Mouse (Mus musculus): ENCODE measurements around the gene Ypel5. TPM values are rescaled to one million over a fixed set of nuclear protein-coding genes. Genes with fewer than 3 reads are reported as not detected.

The Ypel5 gene
- total RNA-seq, 1 experiment, result 20.7 TPM

- Histone ChIP-seq H3K36me3 (ENCODE audit: control insufficient read depth, insufficient read depth, low read length, poor library complexity, severe bottlenecking) (no peaks in the 10 kb centered on the region), H3K4me1 (ENCODE audit: control insufficient read depth in 2 of 2, insufficient read depth in 2 of 2, low read length in 2 of 2, poor library complexity in 1 of 2) (no peaks in the 10 kb centered on the region), H3K27ac (ENCODE audit: insufficient read depth, low read depth, low read length, poor library complexity, severe bottlenecking) (peak overlapping the region; percentile 51; the same call in 1 of the 2 replicates), H3K9ac (ENCODE audit: insufficient read depth, low read depth, low read length, poor library complexity, severe bottlenecking) (peak overlapping the region; percentile 88), H3K4me3 (ENCODE audit: insufficient read depth in 1 of 2, low read depth in 1 of 2, low read length in 2 of 2, poor library complexity in 1 of 2, severe bottlenecking in 1 of 2) (peak overlapping the region; percentile 82 to 83), H3K9me3 (ENCODE audit: control insufficient read depth, insufficient read depth, low read depth, low read length) (no peaks in the 10 kb centered on the region)
- peak; percentile 63 for DNase-seq (ENCODE audit: low read depth, low spot score)
- TF ChIP-seq ZC3H11A (IDR thresholded peaks at IDR 0.05; ENCODE audit: borderline replicate concordance, low read depth, low read length) (no peak), MAFK (IDR thresholded peaks at IDR 0.05; ENCODE audit: insufficient read depth, low read depth, low read length) (no peak), CHD2 (IDR thresholded peaks at IDR 0.05; ENCODE audit: low read depth, low read length) (no peak), ZNF384 (IDR thresholded peaks at IDR 0.05; ENCODE audit: low read depth, low read length) (no peak), HCFC1 (IDR thresholded peaks at IDR 0.05; ENCODE audit: borderline replicate concordance, insufficient read depth, low read length) (0 out of 2 replicates have a peak, but pooled peaks have one; percentile 32)
- in situ Hi-C loops (cut with MboI; ENCODE audit: low sequenced_read_pairs in 2 of 2, unreplicated experiment in 2 of 2), result no loop called here
Observed at GRCm38 (mm10) chr17:72837140-72837712, 973 bp downstream of the Ypel5 start.

DNA sequence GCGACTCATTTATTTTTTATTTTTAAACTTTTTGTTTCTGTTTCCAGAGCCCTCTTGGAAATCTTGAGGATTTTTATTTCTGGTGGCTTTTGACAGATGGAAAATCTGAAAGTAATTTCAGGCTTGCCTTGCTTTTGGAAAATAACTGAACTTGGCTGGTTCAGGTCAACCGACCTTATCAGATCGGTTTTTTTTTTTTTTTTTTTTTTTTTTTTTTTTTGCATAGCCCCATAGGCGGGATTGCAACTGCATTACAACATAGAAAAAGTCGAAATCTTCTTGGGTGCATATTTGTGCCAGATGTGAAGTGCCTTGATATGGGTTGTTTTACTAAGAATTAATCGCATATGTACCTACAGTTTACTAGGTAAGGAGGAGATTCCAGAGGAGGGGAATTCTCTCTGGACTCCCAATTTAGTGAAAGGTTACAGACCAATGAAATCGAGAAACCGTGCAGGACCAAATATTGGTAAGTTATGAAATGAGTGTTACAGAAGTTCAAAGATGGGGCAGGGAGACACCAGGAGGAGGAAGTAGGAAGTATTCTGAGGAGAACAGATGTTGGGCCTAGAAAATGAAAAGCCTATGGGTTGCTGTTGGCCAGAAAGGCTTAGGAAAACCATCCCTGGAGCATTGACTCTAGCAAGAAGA lies 1.7 kb downstream of the Ypel5 start:
- Histone ChIP-seq H3K36me3 (ENCODE audit: control insufficient read depth, insufficient read depth, low read length, poor library complexity, severe bottlenecking) (no peaks in the 10 kb centered on the region), H3K27ac (ENCODE audit: insufficient read depth, low read depth, low read length, poor library complexity, severe bottlenecking) (no peak overlapping the region), H3K9ac (ENCODE audit: insufficient read depth, low read depth, low read length, poor library complexity, severe bottlenecking) (peak overlapping the region; percentile 88), H3K4me3 (ENCODE audit: insufficient read depth in 1 of 2, low read depth in 1 of 2, low read length in 2 of 2, poor library complexity in 1 of 2, severe bottlenecking in 1 of 2) (peak overlapping the region; percentile 82 to 83), H3K4me1 (ENCODE audit: control insufficient read depth in 2 of 2, insufficient read depth in 2 of 2, low read length in 2 of 2, poor library complexity in 1 of 2) (no peaks in the 10 kb centered on the region), H3K9me3 (ENCODE audit: control insufficient read depth, insufficient read depth, low read depth, low read length) (no peaks in the 10 kb centered on the region)
- no peak for DNase-seq (ENCODE audit: low read depth, low spot score)
- no peak for TF ChIP-seq CHD2 (IDR thresholded peaks at IDR 0.05; ENCODE audit: low read depth, low read length)
- no peak for TF ChIP-seq MAFK (IDR thresholded peaks at IDR 0.05; ENCODE audit: insufficient read depth, low read depth, low read length)
- peak; percentile 59 for TF ChIP-seq ZNF384 (IDR thresholded peaks at IDR 0.05; ENCODE audit: low read depth, low read length)
- in situ Hi-C loops (cut with MboI; ENCODE audit: low sequenced_read_pairs in 2 of 2, unreplicated experiment in 2 of 2), result no loop called here

DNA sequence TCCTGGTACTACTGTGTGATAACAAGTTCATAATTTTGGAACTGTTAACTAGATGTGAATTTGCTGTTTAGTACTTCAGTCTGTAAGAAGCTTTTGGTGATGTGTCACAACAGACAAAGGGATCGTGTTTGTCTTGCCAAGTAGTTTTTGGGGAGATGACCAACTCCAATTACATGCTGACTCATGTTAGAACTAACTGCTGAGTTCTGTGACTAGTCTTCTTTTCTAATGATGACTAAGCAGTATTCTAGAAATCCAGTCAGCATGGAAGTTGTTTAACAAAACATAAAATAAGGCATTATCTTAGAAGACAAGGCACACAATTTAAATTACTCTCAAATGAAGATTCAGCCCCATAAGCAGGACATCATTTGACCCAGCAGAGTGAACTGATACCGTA lies 2.7 kb downstream of the Ypel5 start:
- no peak overlapping the region for H3K27ac ChIP-seq (ENCODE audit: insufficient read depth, low read depth, low read length, poor library complexity, severe bottlenecking)
- no peak overlapping the region for H3K4me3 ChIP-seq (ENCODE audit: insufficient read depth in 1 of 2, low read depth in 1 of 2, low read length in 2 of 2, poor library complexity in 1 of 2, severe bottlenecking in 1 of 2)
- DNase-seq (ENCODE audit: low read depth, low spot score), result no peak
- H3K9me3 ChIP-seq (ENCODE audit: control insufficient read depth, insufficient read depth, low read depth, low read length), result no peaks in the 10 kb centered on the region
- TF ChIP-seq CHD2 (IDR thresholded peaks at IDR 0.05; ENCODE audit: low read depth, low read length) (no peak), MAFK (IDR thresholded peaks at IDR 0.05; ENCODE audit: insufficient read depth, low read depth, low read length) (peak; percentile 72; the same call in 1 of the 2 replicates), ZC3H11A (IDR thresholded peaks at IDR 0.05; ENCODE audit: borderline replicate concordance, low read depth, low read length) (no peak)
- no peaks in the 10 kb centered on the region for H3K36me3 ChIP-seq (ENCODE audit: control insufficient read depth, insufficient read depth, low read length, poor library complexity, severe bottlenecking)
- no peaks in the 10 kb centered on the region for H3K4me1 ChIP-seq (ENCODE audit: control insufficient read depth in 2 of 2, insufficient read depth in 2 of 2, low read length in 2 of 2, poor library complexity in 1 of 2)
- in situ Hi-C loops (cut with MboI; ENCODE audit: low sequenced_read_pairs in 2 of 2, unreplicated experiment in 2 of 2), result no loop called here
- H3K9ac ChIP-seq (ENCODE audit: insufficient read depth, low read depth, low read length, poor library complexity, severe bottlenecking), result no peak overlapping the region

- Histone ChIP-seq H3K4me1 (ENCODE audit: control insufficient read depth in 2 of 2, insufficient read depth in 2 of 2, low read length in 2 of 2, poor library complexity in 1 of 2) (no peaks in the 10 kb centered on the region), H3K9ac (ENCODE audit: insufficient read depth, low read depth, low read length, poor library complexity, severe bottlenecking) (no peak overlapping the region), H3K27ac (ENCODE audit: insufficient read depth, low read depth, low read length, poor library complexity, severe bottlenecking) (no peak overlapping the region), H3K36me3 (ENCODE audit: control insufficient read depth, insufficient read depth, low read length, poor library complexity, severe bottlenecking) (no peaks in the 10 kb centered on the region), H3K4me3 (ENCODE audit: insufficient read depth in 1 of 2, low read depth in 1 of 2, low read length in 2 of 2, poor library complexity in 1 of 2, severe bottlenecking in 1 of 2) (no peak overlapping the region), H3K9me3 (ENCODE audit: control insufficient read depth, insufficient read depth, low read depth, low read length) (no peaks in the 10 kb centered on the region)
- no peak for DNase-seq (ENCODE audit: low read depth, low spot score)
- TF ChIP-seq ZC3H11A (IDR thresholded peaks at IDR 0.05; ENCODE audit: borderline replicate concordance, low read depth, low read length), result no peak
- no peak for TF ChIP-seq MAFK (IDR thresholded peaks at IDR 0.05; ENCODE audit: insufficient read depth, low read depth, low read length)
- TF ChIP-seq ZNF384 (IDR thresholded peaks at IDR 0.05; ENCODE audit: low read depth, low read length), result no peak
- no peak for TF ChIP-seq HCFC1 (IDR thresholded peaks at IDR 0.05; ENCODE audit: borderline replicate concordance, insufficient read depth, low read length)
- no peak for TF ChIP-seq CHD2 (IDR thresholded peaks at IDR 0.05; ENCODE audit: low read depth, low read length)
- in situ Hi-C loops (cut with MboI; ENCODE audit: low sequenced_read_pairs in 2 of 2, unreplicated experiment in 2 of 2), result no loop called here
Observed at GRCm38 (mm10) chr17:72844393-72844792, 8.1 kb downstream of the Ypel5 start.

Data from ES-E14 (cell line).